Mouse (Mus musculus) CH12.LX (cell line): ENCODE data around the gene Fubp3. TPM values are rescaled to one million over a fixed set of nuclear protein-coding genes. Genes with fewer than 3 reads are reported as not detected.
"Not testable (repeated sequence)": the region's sequence is repeated elsewhere in the genome, so short reads cannot be mapped to it uniquely, and the experiment has no call there.

Experiments used
- DNase-seq: peaks from one replicate; pipeline ENCODE4 v3.0.0-alpha.2; 2013; ENCODE audit errors: extremely low read depth
- H3K27ac ChIP-seq: 2 replicates; pipeline ENCODE4 v1.5.1; 2012; ENCODE audit warnings: low read depth, mild to moderate bottlenecking, control low read depth, moderate library complexity; ENCODE audit not compliant: insufficient read depth
- H3K27me3 ChIP-seq: replicated peaks from 2 replicates; pipeline ENCODE3; 2012; ENCODE audit warnings: inconsistent platforms
- H3K36me3 ChIP-seq, 2 experiments: replicated peaks in 1 of 2; 2 replicates each; pipeline versions ENCODE3 to v1.6.1; 2012; ENCODE audit warnings: inconsistent platforms in 1 of 2, low read length in 1 of 2, mild to moderate bottlenecking in 1 of 2, mixed read lengths in 1 of 2, moderate library complexity in 1 of 2; ENCODE audit not compliant: control insufficient read depth in 1 of 2, insufficient read depth in 1 of 2
- H3K4me1 ChIP-seq, 2 experiments: 2 replicates each; pipeline ENCODE4 v1.6.1; 2012; ENCODE audit warnings: inconsistent platforms in 1 of 2, moderate library complexity in 1 of 2; ENCODE audit not compliant: insufficient read depth in 2 of 2, control insufficient read depth in 1 of 2
- H3K4me2 ChIP-seq: 2 replicates; pipeline ENCODE4 v1.6.1; 2012; ENCODE audit warnings: low read depth, mild to moderate bottlenecking, control low read depth; ENCODE audit not compliant: poor library complexity, insufficient read depth, severe bottlenecking
- H3K4me3 ChIP-seq, 3 experiments: fragments of 150-350 bp in 1 of 3; sonication (generic) in 1 of 3; replicated peaks in 1 of 3; 2 replicates each; pipeline versions ENCODE3 to v1.5.1; 2011 to 2012; ENCODE audit warnings: low read depth in 2 of 3, low read length in 2 of 3, mild to moderate bottlenecking in 2 of 3, moderate library complexity in 2 of 3, control low read depth in 1 of 3, improper control_type of control experiment in 1 of 3, inconsistent platforms in 1 of 3, mixed read lengths in 1 of 3; ENCODE audit not compliant: poor library complexity in 1 of 3
- H3K79me2 ChIP-seq: replicated peaks from 2 replicates; pipeline ENCODE4 v1.6.1; 2012; ENCODE audit warnings: mild to moderate bottlenecking, moderate library complexity; ENCODE audit not compliant: control insufficient read depth, poor library complexity, insufficient read depth, severe bottlenecking; ENCODE audit errors: extremely low read depth
- H3K9ac ChIP-seq: 2 replicates; pipeline ENCODE4 v1.6.1; 2012; ENCODE audit warnings: low read depth, mild to moderate bottlenecking, control low read depth, moderate library complexity; ENCODE audit not compliant: insufficient read depth
- H3K9me3 ChIP-seq: replicated peaks from 2 replicates; pipeline ENCODE3; 2012; ENCODE audit warnings: low read length, inconsistent platforms, mixed read lengths
- CHD1 ChIP-seq: IDR thresholded peaks from 2 replicates; pipeline ENCODE4 v1.6.1; 2012; ENCODE audit warnings: low read depth, low read length, improper control_type of control experiment, inconsistent platforms
- E2F4 ChIP-seq: IDR thresholded peaks from 2 replicates; pipeline ENCODE4 v1.6.1; 2011; ENCODE audit warnings: low read depth, low read length, improper control_type of control experiment; ENCODE audit not compliant: insufficient replicate concordance
- ELF1 ChIP-seq: IDR thresholded peaks from 2 replicates; pipeline ENCODE4 v1.6.1; 2014; ENCODE audit warnings: low read depth, mild to moderate bottlenecking, inconsistent platforms, low read length, improper control_type of control experiment
- HCFC1 ChIP-seq: IDR thresholded peaks from 2 replicates; pipeline ENCODE4 v1.6.1; 2012; ENCODE audit warnings: low read depth, mild to moderate bottlenecking, inconsistent platforms, low read length, improper control_type of control experiment
- JUN ChIP-seq: IDR thresholded peaks from 2 replicates; pipeline ENCODE4 v1.6.1; 2011; ENCODE audit warnings: low read depth, mild to moderate bottlenecking, low read length, improper control_type of control experiment, moderate library complexity; ENCODE audit not compliant: insufficient read depth
- KAT2A ChIP-seq: IDR thresholded peaks from 2 replicates; pipeline ENCODE4 v1.6.1; 2012; ENCODE audit warnings: low read length, improper control_type of control experiment, inconsistent platforms; ENCODE audit not compliant: insufficient replicate concordance
- MEF2A ChIP-seq: IDR thresholded peaks from 2 replicates; pipeline ENCODE4 v1.6.1; 2014; ENCODE audit warnings: low read depth, mild to moderate bottlenecking, inconsistent platforms, low read length, improper control_type of control experiment, borderline replicate concordance
- MXI1 ChIP-seq: IDR thresholded peaks from 2 replicates; pipeline ENCODE4 v1.6.1; 2011; ENCODE audit warnings: mild to moderate bottlenecking, low read depth, low read length, improper control_type of control experiment
- PAX5 ChIP-seq: IDR thresholded peaks from 2 replicates; pipeline ENCODE4 v1.6.1; 2012; ENCODE audit warnings: low read length, inconsistent platforms, mixed read lengths
- POLR2A ChIP-seq: IDR thresholded peaks from 2 replicates; pipeline ENCODE4 v1.6.1; 2011; ENCODE audit warnings: low read depth, mild to moderate bottlenecking, improper control_type of control experiment, low read length
- POLR2AphosphoS2 ChIP-seq: IDR thresholded peaks from 2 replicates; pipeline ENCODE4 v1.6.1; 2011; ENCODE audit warnings: low read depth, low read length, improper control_type of control experiment
- UBTF ChIP-seq: IDR thresholded peaks from 2 replicates; pipeline ENCODE4 v1.6.1; 2012; ENCODE audit warnings: low read depth, mild to moderate bottlenecking, inconsistent platforms, low read length, improper control_type of control experiment, moderate library complexity
- USF1 ChIP-seq: IDR thresholded peaks from 2 replicates; pipeline ENCODE4 v1.6.1; 2014; ENCODE audit warnings: low read depth, mild to moderate bottlenecking, inconsistent platforms, low read length, improper control_type of control experiment
- USF2 ChIP-seq: conservative IDR thresholded peaks from 2 replicates; pipeline ENCODE4 v1.6.1; 2011; ENCODE audit warnings: low read depth, low read length, improper control_type of control experiment
- dilution Hi-C: fragments of 300-500 bp; cut with MboI; formaldehyde crosslinking; loops from 2 replicates; pipeline ENCODE4 v1.14.3; 2020; ENCODE audit warnings: low sequenced_read_pairs; ENCODE audit not compliant: extremely low pct_unique_long_range_greater_than_20kb, extremely low pct_ligation_motif_present
- in situ Hi-C: fragments of 300-500 bp; cut with MboI; formaldehyde crosslinking; loops from 3 replicates; pipeline ENCODE4 v1.14.3; 2019; ENCODE audit warnings: low sequenced_read_pairs, low pct_ligation_motif_present, low pct_unique_long_range_greater_than_20kb, mixed read lengths
- polyA plus RNA-seq: library from polyadenylated mRNA; unstranded; fragments of >175 nt; gene quantifications from 2 replicates; pipeline ENCODE4 v1.2.1, GENCODE M21; 2012; ENCODE audit warnings: low read depth; ENCODE audit not compliant: insufficient read length
- total RNA-seq, 2 experiments: library from RNA; depleted of rRNA; stranded (reverse); fragments of 300-350 nt in 1 of 2; fragments of >200 nt in 1 of 2; gene quantifications; 2 replicates each; pipeline ENCODE4 v1.2.3; 2012 to 2014

The Fubp3 gene
- total and polyA plus RNA-seq, 3 experiments: 36.8 to 64.2 (median 52.3) TPM

DNA sequence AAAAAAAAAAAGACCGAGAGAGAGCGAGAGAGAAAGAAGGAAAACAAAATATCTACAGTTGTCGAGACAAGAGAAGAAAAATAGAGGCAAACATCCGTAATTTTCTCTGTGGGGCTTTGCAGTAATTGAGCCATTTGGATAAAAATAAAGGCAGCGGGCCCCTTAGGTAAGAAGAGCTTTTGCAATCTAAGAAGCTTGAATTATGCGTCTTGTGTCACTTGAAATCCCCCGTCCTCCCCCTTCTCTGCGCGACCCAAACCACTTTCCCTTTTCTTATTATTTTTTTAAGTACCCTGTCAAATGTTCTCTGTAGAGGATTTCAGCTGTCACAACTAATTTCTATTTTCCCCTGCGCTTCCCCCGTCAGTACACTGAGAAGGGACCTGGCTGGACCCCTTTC is 24.7 kb upstream of the Fubp3 start:
- H3K27ac ChIP-seq: no peak overlapping the region
- peaks cover 3% of the 10 kb centered on the region for H3K9me3 ChIP-seq
- H3K79me2 ChIP-seq: no peaks in the 10 kb centered on the region
- dilution Hi-C loops (no loop called here), in situ Hi-C loops (no loop called here)
- peaks cover 29% of the 10 kb centered on the region for H3K27me3 ChIP-seq
- H3K4me2 ChIP-seq: no peak overlapping the region
- H3K9ac ChIP-seq: no peak overlapping the region
- DNase-seq: no peak
- H3K36me3 ChIP-seq: no peaks in the 10 kb centered on the region
- H3K4me1 ChIP-seq: 0 out of 4 replicates have a peak, but pooled peaks cover 0 to 3% of the 10 kb centered on the region in 2 experiments
- TF ChIP-seq MEF2A (no peak), POLR2A (no peak), PAX5 (no peak), USF2 (no peak), MXI1 (no peak), JUN (no peak), E2F4 (no peak), POLR2AphosphoS2 (no peak)
- H3K4me3 ChIP-seq: no peak overlapping the region

DNA sequence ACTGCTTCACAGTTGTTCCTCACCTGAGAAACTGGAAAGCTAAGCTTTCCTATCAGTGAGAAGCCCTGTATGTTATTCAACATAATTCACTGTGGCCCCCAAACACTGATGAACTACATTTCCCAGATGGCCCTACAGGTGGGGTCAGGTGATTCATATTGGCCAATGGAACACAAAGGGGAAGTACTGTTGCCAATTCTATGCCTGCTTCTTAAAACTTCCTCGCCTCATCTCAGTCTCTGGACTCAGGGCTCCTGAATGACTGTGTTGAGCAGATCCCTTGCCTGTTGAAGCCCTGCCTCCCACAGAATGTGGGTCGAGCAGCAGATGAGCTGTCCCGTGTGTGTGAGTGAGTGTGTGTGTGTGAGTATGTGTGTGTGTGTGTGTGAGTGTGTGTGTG is 21.9 kb upstream of the Fubp3 start:
- peak; percentile 77 for TF ChIP-seq USF2
- no peak for TF ChIP-seq CHD1
- peak; percentile 86 for TF ChIP-seq HCFC1
- TF ChIP-seq USF1: peak; percentile 77
- TF ChIP-seq UBTF: no peak
- peak; percentile 67 for TF ChIP-seq ELF1
- TF ChIP-seq KAT2A: 0 out of 2 replicates have a peak, but pooled peaks have one; percentile 55
- peaks cover 14% of the 10 kb centered on the region for H3K27me3 ChIP-seq
- DNase-seq: peak; percentile 25
- H3K4me2 ChIP-seq: no peak overlapping the region
- H3K79me2 ChIP-seq: no peaks in the 10 kb centered on the region
- H3K9me3 ChIP-seq: peaks cover 11% of the 10 kb centered on the region
- dilution Hi-C loops (no loop called here), in situ Hi-C loops (no loop called here)
- no peak overlapping the region for H3K4me3 ChIP-seq
- no peak overlapping the region for H3K9ac ChIP-seq
- H3K4me1 ChIP-seq: 0 out of 4 replicates have a peak, but pooled peaks cover 0 to 3% of the 10 kb centered on the region in 2 experiments
- H3K36me3 ChIP-seq: no peaks in the 10 kb centered on the region
- H3K27ac ChIP-seq: no peak overlapping the region

DNA sequence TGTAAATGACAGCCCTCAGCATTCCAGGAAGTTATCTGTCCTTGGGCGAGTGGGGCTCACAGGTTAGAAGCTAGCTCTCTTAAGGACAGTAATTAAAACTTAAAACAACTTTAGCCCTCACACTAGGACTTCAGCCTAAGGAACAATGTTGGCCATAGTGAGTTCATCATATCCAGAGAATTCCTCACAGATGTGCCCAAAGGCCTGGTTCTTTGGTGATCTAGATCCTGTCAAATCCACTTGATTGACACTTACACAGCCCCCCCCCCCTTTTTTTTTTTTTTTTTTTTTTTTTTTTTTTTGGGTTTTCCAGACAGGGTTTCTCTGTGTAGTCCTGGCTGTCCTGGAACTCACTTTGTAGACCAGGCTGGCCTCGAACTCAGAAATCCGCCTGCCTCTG is 21.1 kb upstream of the Fubp3 start:
- dilution Hi-C loops, H3K4me1 ChIP-seq, H3K36me3 ChIP-seq, H3K79me2 ChIP-seq, H3K4me3 ChIP-seq, H3K27me3 ChIP-seq, H3K27ac ChIP-seq, in situ Hi-C loops, DNase-seq, H3K9ac ChIP-seq, H3K4me2 ChIP-seq: not testable (repeated sequence)
- H3K9me3 ChIP-seq: peaks cover 11% of the 10 kb centered on the region
